Mouse (Mus musculus) neural tube, embryonic 13.5 days (tissue): Measurements from ENCODE around the gene Tmem94. TPM values are rescaled to one million over a fixed set of nuclear protein-coding genes. Genes with fewer than 3 reads are reported as not detected.

ENCODE experiments used
- ATAC-seq: fragments of 200-750 bp; cut with Nextera tagmentation; 2 replicates; pipeline ENCODE4 v1.8.0; 2017; ENCODE audit warnings: low read depth, mild to moderate bottlenecking, moderate TSS enrichment, moderate library complexity
- H3K27ac ChIP-seq: fragments of 300-500 bp; sonication (generic); replicated peaks from 2 replicates; pipeline ENCODE4 v1.5.1; 2015; ENCODE audit warnings: moderate library complexity, mild to moderate bottlenecking, inconsistent platforms
- H3K27me3 ChIP-seq: fragments of 300-500 bp; sonication (generic); 2 replicates; pipeline ENCODE4 v1.6.1; 2015; ENCODE audit warnings: mild to moderate bottlenecking, inconsistent platforms
- H3K36me3 ChIP-seq: fragments of 300-500 bp; sonication (generic); 2 replicates; pipeline ENCODE4 v1.6.1; 2015; ENCODE audit warnings: mild to moderate bottlenecking, inconsistent platforms
- H3K4me1 ChIP-seq: fragments of 300-500 bp; sonication (generic); replicated peaks from 2 replicates; pipeline ENCODE4 v1.6.1; 2015; ENCODE audit warnings: inconsistent platforms
- H3K4me2 ChIP-seq: fragments of 300-500 bp; sonication (generic); 2 replicates; pipeline ENCODE4 v1.6.1; 2015; ENCODE audit warnings: inconsistent platforms, mild to moderate bottlenecking, moderate library complexity
- H3K4me3 ChIP-seq: fragments of 300-500 bp; sonication (generic); 2 replicates; pipeline ENCODE4 v1.5.1; 2015; ENCODE audit warnings: mild to moderate bottlenecking, inconsistent platforms
- H3K9ac ChIP-seq: fragments of 300-500 bp; sonication (generic); 2 replicates; pipeline ENCODE4 v1.6.1; 2015; ENCODE audit warnings: moderate library complexity, mild to moderate bottlenecking, inconsistent platforms
- H3K9me3 ChIP-seq: fragments of 300-500 bp; sonication (generic); 2 replicates; pipeline ENCODE4 v1.6.1; 2016; ENCODE audit warnings: inconsistent platforms
- WGBS: fragments of 180-500 bp; shearing (Covaris S2); methylation state at CpG from one replicate; pipeline ENCODE4 v1.1.7; 2015; 5-methylcytosine and 5-hydroxymethylcytosine counted together
- polyA plus RNA-seq: library from polyadenylated mRNA; unstranded; fragments of >200 nt; fragmentation: Nextera tagmentation; extraction: Ambion mirVana; gene quantifications from 2 replicates; pipeline ENCODE4 v1.2.1, GENCODE M21; 2015

Tmem94 gene
- polyA plus RNA-seq, 1 experiment from 2014 or later, result 25.8 TPM

GRCm38 (mm10) chr11:115768896-115769295 is 3.7 kb downstream of the Tmem94 start:
- Histone ChIP-seq H3K4me2 (0 out of 2 replicates have a peak overlapping the region, but pooled peaks have one; percentile 3), H3K4me1 (peaks cover 38% of the 10 kb centered on the region), H3K9me3 (no peaks in the 10 kb centered on the region), H3K36me3 (no peaks in the 10 kb centered on the region), H3K4me3 (no peak overlapping the region), H3K27me3 (no peaks in the 10 kb centered on the region), H3K9ac (0 out of 2 replicates have a peak overlapping the region, but pooled peaks have one; percentile 31), H3K27ac (peak overlapping the region; percentile 54)
- 95% methylated on average over 3 of the region's 3 CpGs for WGBS
- ATAC-seq, result no peak

- Histone ChIP-seq H3K4me3 (no peak overlapping the region), H3K4me2 (no peak overlapping the region), H3K9ac (no peak overlapping the region), H3K36me3 (no peaks in the 10 kb centered on the region), H3K27ac (no peak overlapping the region), H3K9me3 (no peaks in the 10 kb centered on the region), H3K27me3 (no peaks in the 10 kb centered on the region), H3K4me1 (peaks cover 51% of the 10 kb centered on the region)
- WGBS, result 77% methylated on average over 4 of the region's 4 CpGs
- ATAC-seq, result no peak
These were observed 9.4 kb downstream of the Tmem94 start for GRCm38 (mm10) chr11:115774653-115775052.

GRCm38 (mm10) chr11:115775821-115776665 is 10.8 kb downstream of the Tmem94 start:
- Histone ChIP-seq H3K9ac (peak overlapping the region; percentile 51; the same call in 1 of the 2 replicates), H3K4me2 (0 out of 2 replicates have a peak overlapping the region, but pooled peaks have one; percentile 1), H3K27me3 (no peaks in the 10 kb centered on the region), H3K4me3 (no peak overlapping the region), H3K4me1 (peaks cover 58% of the 10 kb centered on the region), H3K9me3 (no peaks in the 10 kb centered on the region), H3K36me3 (no peaks in the 10 kb centered on the region), H3K27ac (0 out of 2 replicates have a peak overlapping the region, but pooled peaks have one; percentile 18)
- ATAC-seq, result no peak
- WGBS, result 44% methylated on average over 18 of the region's 18 CpGs

GRCm38 (mm10) chr11:115776954-115777353 is 11.7 kb downstream of the Tmem94 start:
- Histone ChIP-seq H3K4me2 (no peak overlapping the region), H3K36me3 (no peaks in the 10 kb centered on the region), H3K9ac (no peak overlapping the region), H3K4me1 (peaks cover 65% of the 10 kb centered on the region), H3K27me3 (no peaks in the 10 kb centered on the region), H3K9me3 (no peaks in the 10 kb centered on the region), H3K27ac (no peak overlapping the region), H3K4me3 (no peak overlapping the region)
- ATAC-seq, result no peak
- WGBS, result 62% methylated on average over 9 of the region's 9 CpGs

- Histone ChIP-seq H3K27me3 (no peaks in the 10 kb centered on the region), H3K4me1 (peaks cover 73% of the 10 kb centered on the region), H3K9ac (no peak overlapping the region), H3K9me3 (no peaks in the 10 kb centered on the region), H3K27ac (no peak overlapping the region), H3K36me3 (no peaks in the 10 kb centered on the region), H3K4me3 (no peak overlapping the region), H3K4me2 (no peak overlapping the region)
- ATAC-seq, result no peak
- 86% methylated on average over 17 of the region's 17 CpGs for WGBS
These were observed 12.5 kb downstream of the Tmem94 start for GRCm38 (mm10) chr11:115777487-115778335.

- peak overlapping the region; percentile 56 for H3K4me2 ChIP-seq
- H3K4me1 ChIP-seq, result peaks cover 83% of the 10 kb centered on the region
- H3K9ac ChIP-seq, result peak overlapping the region; percentile 9; the same call in 1 of the 2 replicates
- ATAC-seq, result peak; percentile 80
- no peaks in the 10 kb centered on the region for H3K9me3 ChIP-seq
- peak overlapping the region; percentile 92 for H3K27ac ChIP-seq
- no peaks in the 10 kb centered on the region for H3K36me3 ChIP-seq
- H3K27me3 ChIP-seq, result no peaks in the 10 kb centered on the region
- WGBS, result 9% methylated on average over 9 of the region's 9 CpGs
- H3K4me3 ChIP-seq, result no peak overlapping the region
These were observed 13.9 kb downstream of the Tmem94 start for GRCm38 (mm10) chr11:115779038-115779571.

GRCm38 (mm10) chr11:115780141-115781070 is 15.2 kb downstream of the Tmem94 start:
- Histone ChIP-seq H3K36me3 (peaks cover 2% of the 10 kb centered on the region; the same call in 1 of the 2 replicates), H3K9ac (peak overlapping the region; percentile 64), H3K27me3 (no peaks in the 10 kb centered on the region), H3K9me3 (no peaks in the 10 kb centered on the region), H3K4me1 (peaks cover 82% of the 10 kb centered on the region), H3K27ac (peak overlapping the region; percentile 92), H3K4me2 (peak overlapping the region; percentile 56), H3K4me3 (peak overlapping the region; percentile 32)
- ATAC-seq, result peak; percentile 67
- 7% methylated on average over 20 of the region's 20 CpGs for WGBS

GRCm38 (mm10) chr11:115786473-115786872 is 21.2 kb downstream of the Tmem94 start:
- H3K4me2 ChIP-seq, result no peak overlapping the region
- no peaks in the 10 kb centered on the region for H3K27me3 ChIP-seq
- no peak for ATAC-seq
- peaks cover 55% of the 10 kb centered on the region for H3K36me3 ChIP-seq
- peaks cover 45% of the 10 kb centered on the region for H3K4me1 ChIP-seq
- WGBS, result 62% methylated on average over 6 of the region's 6 CpGs
- H3K4me3 ChIP-seq, result no peak overlapping the region
- H3K27ac ChIP-seq, result peak overlapping the region; percentile 73
- peak overlapping the region; percentile 42; the same call in 1 of the 2 replicates for H3K9ac ChIP-seq
- no peaks in the 10 kb centered on the region for H3K9me3 ChIP-seq

- Histone ChIP-seq H3K4me1 (peaks cover 24% of the 10 kb centered on the region), H3K9ac (no peak overlapping the region), H3K27me3 (no peaks in the 10 kb centered on the region), H3K4me2 (no peak overlapping the region), H3K4me3 (no peak overlapping the region), H3K9me3 (no peaks in the 10 kb centered on the region), H3K36me3 (peaks cover 88% of the 10 kb centered on the region), H3K27ac (no peak overlapping the region)
- ATAC-seq, result no peak
- WGBS, result 92% methylated on average over 7 of the region's 7 CpGs
These were observed 24.6 kb downstream of the Tmem94 start for GRCm38 (mm10) chr11:115789787-115790186.

GRCm38 (mm10) chr11:115791919-115792318 is 26.7 kb downstream of the Tmem94 start:
- Histone ChIP-seq H3K9me3 (no peaks in the 10 kb centered on the region), H3K4me3 (no peak overlapping the region), H3K9ac (no peak overlapping the region), H3K27ac (no peak overlapping the region), H3K27me3 (no peaks in the 10 kb centered on the region), H3K36me3 (peaks cover 97% of the 10 kb centered on the region), H3K4me2 (no peak overlapping the region), H3K4me1 (peaks cover 6% of the 10 kb centered on the region)
- ATAC-seq, result no peak
- WGBS, result 95% methylated on average over 16 of the region's 16 CpGs

GRCm38 (mm10) chr11:115792353-115792752 is 27.1 kb downstream of the Tmem94 start:
- no peak overlapping the region for H3K4me3 ChIP-seq
- 85% methylated on average over 14 of the region's 14 CpGs for WGBS
- no peak overlapping the region for H3K9ac ChIP-seq
- H3K27me3 ChIP-seq, result no peaks in the 10 kb centered on the region
- ATAC-seq, result no peak
- peaks cover 98% of the 10 kb centered on the region for H3K36me3 ChIP-seq
- H3K4me2 ChIP-seq, result no peak overlapping the region
- 0 out of 2 replicates have a peak, but pooled peaks cover 2% of the 10 kb centered on the region for H3K4me1 ChIP-seq
- no peak overlapping the region for H3K27ac ChIP-seq
- no peaks in the 10 kb centered on the region for H3K9me3 ChIP-seq
